Mouse (Mus musculus): ENCODE measurements around the gene a. TPM values are rescaled to one million over a fixed set of nuclear protein-coding genes. Genes with fewer than 3 reads are reported as not detected.

Gene a
- polyA plus RNA-seq, 1 experiment from 2014 or later = not detected

DNA sequence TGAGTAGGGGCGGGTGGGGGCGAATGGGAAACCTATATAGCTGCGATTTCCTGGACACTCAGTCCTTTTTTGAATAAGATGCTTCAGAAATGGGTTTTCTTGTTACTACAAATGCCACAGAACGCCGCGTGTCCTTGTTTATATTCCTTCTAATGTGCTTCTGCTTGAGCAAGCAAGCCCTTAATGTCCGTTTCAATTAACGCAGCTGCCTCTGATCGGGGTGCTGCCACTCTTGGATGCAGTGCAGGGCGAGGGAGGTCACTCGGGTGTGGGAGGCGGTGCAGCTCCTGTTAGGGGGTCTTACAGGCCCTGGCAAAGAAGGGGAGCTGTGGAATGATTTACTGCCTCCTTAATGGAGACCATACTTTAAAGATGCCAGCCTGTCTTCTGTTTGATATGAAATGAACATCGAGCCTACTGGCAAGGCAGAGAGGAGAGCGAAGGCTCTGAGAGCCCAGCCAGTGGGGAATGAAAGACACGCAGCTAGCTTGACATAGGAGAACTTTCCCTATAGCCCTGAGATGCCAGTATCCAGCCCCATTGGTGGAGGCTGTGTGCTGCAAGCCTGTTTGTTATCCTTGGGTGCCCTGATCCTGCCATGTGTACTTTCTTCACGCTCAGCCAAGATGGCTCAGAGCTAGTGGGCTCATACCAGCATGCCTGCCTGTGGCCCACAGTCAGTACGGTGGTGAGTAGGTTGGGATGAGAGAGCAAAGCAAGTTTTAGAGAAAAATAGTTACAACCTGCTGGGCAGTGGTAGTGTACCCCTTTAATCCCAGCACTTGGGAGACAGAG lies 8.1 kb upstream of the a start:
- ATAC-seq (no peak), DNase-seq (ENCODE audit: low read depth, low spot score) (no peak)
- H3K27me3 ChIP-seq = no peaks in the 10 kb centered on the region
- in situ Hi-C loops (cut with MboI; ENCODE audit: low pct_unique_long_range_greater_than_20kb) = no loop called here
- ChIA-PET POLR2A (no interaction called here), CTCF (no interaction called here)
- TF ChIP-seq CTCF (IDR thresholded peaks at IDR 0.05) = no peak

- ATAC-seq (peak; percentile 61), DNase-seq (ENCODE audit: low read depth, low spot score) (no peak)
- no peaks in the 10 kb centered on the region for H3K27me3 ChIP-seq
- in situ Hi-C loops (cut with MboI; ENCODE audit: low pct_unique_long_range_greater_than_20kb) = no loop called here
- TF ChIP-seq CTCF (IDR thresholded peaks at IDR 0.05) = no peak
- ChIA-PET CTCF (no interaction called here), POLR2A (no interaction called here)
Measured at GRCm38 (mm10) chr2:154785284-154785683, 5.9 kb upstream of the a start.

DNA sequence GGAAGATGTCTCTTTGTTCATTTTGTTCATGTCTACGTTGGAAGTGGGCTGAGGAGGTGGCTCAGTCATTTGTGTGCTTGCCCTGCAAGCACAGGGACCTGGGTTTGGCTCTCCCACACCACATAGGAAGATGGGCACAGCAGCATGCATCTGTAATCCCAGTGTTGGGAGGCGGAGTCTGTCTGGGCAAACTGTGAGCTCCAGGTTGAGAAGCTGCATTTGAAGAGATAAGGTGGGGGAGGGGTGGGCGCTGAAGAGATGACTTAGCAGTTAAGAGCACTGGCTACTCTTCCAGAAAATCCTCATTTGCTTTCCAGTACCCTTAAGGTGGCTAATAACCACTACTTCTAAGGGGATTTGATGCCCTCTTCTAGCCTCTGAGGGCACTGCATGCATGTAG lies 5.0 kb upstream of the a start:
- TF ChIP-seq CTCF (IDR thresholded peaks at IDR 0.05) = no peak
- in situ Hi-C loops (cut with MboI; ENCODE audit: low pct_unique_long_range_greater_than_20kb) = no loop called here
- H3K27me3 ChIP-seq = no peaks in the 10 kb centered on the region
- POLR2A ChIA-PET = no interaction called here
- DNase-seq (ENCODE audit: low read depth, low spot score) (no peak), ATAC-seq (no peak)
- CTCF ChIA-PET = no interaction called here

- in situ Hi-C loops (cut with MboI; ENCODE audit: low pct_unique_long_range_greater_than_20kb) = no loop called here
- CTCF ChIA-PET = no interaction called here
- ATAC-seq (no peak), DNase-seq (ENCODE audit: low read depth, low spot score) (no peak)
- no peaks in the 10 kb centered on the region for H3K27me3 ChIP-seq
- no peak for TF ChIP-seq CTCF (IDR thresholded peaks at IDR 0.05)
- POLR2A ChIA-PET = no interaction called here
Measured at GRCm38 (mm10) chr2:154786776-154787175, 4.4 kb upstream of the a start.

DNA sequence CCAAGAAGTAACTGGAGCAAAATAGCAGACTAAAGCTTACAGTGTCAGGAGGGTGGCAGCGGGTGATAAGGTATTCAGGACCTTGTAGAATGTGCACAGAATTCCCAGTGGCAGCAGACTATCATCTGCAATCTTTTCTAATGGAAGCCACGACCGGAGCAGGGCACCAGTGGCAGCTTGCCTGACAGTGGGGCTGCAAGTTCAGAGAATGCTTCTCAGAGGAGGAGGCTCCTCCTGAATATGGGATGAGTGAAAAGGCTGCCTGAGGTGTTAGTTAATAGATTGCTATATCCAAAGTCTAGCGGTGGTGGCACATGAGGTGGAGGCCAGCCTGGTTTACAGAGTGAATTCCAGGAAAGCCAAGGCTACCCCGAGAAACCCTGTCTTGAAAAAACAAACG lies 1.8 kb upstream of the a start:
- DNase-seq (ENCODE audit: low read depth, low spot score) (no peak), ATAC-seq (no peak)
- TF ChIP-seq CTCF (IDR thresholded peaks at IDR 0.05) = no peak
- ChIA-PET POLR2A (interaction anchor here (0.6 to 0.9 kb wide), 2 partner anchors 58 to 87 kb away, joined by 3 to 6 read pairs; no protein-coding TSS in a partner anchor), CTCF (interaction anchor here (0.9 to 1.0 kb wide), 2 partner anchors 8 to 21 kb away, joined by 3 read pairs; no protein-coding TSS in a partner anchor)
- in situ Hi-C loops (cut with MboI; ENCODE audit: low pct_unique_long_range_greater_than_20kb) = no loop called here
- no peaks in the 10 kb centered on the region for H3K27me3 ChIP-seq

DNA sequence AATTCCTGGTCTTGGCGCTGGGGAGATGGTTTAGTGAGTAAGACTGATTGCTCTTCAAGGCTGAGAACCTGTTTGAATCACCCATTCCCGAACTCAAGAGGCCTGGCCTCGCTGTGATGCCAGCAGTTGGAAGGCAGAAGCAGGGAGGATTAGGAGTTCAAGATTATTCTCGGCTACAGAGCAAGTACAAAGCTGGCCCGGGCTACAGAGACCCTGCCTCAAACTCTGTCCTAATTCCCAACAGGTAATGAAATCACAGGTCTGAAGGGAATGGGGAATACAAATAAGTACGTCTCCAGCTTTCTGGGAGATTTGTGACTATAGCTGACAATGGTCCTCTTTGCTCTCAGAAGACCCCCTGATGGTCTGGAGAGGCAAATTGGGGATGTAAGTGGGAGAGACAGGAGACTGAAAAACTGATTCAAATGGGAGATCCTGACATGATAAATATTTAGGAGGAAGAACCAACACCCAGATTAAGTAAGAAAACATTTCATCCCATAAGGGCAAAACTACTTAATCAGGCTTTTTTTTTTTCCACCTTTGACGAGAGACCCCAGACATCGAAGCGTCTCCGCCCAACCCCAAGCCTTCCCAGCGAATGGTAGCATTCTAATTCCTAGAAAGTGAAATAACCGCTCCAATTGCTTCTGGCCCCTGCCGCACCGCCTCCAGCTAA lies 1.1 kb upstream of the a start:
- DNase-seq (ENCODE audit: low read depth, low spot score) = no peak
- CTCF ChIA-PET = interaction anchor here (1.0 kb wide), 1 partner anchor 9 kb away, joined by 3 read pairs; no protein-coding TSS in a partner anchor
- no peak for TF ChIP-seq CTCF (IDR thresholded peaks at IDR 0.05)

DNA sequence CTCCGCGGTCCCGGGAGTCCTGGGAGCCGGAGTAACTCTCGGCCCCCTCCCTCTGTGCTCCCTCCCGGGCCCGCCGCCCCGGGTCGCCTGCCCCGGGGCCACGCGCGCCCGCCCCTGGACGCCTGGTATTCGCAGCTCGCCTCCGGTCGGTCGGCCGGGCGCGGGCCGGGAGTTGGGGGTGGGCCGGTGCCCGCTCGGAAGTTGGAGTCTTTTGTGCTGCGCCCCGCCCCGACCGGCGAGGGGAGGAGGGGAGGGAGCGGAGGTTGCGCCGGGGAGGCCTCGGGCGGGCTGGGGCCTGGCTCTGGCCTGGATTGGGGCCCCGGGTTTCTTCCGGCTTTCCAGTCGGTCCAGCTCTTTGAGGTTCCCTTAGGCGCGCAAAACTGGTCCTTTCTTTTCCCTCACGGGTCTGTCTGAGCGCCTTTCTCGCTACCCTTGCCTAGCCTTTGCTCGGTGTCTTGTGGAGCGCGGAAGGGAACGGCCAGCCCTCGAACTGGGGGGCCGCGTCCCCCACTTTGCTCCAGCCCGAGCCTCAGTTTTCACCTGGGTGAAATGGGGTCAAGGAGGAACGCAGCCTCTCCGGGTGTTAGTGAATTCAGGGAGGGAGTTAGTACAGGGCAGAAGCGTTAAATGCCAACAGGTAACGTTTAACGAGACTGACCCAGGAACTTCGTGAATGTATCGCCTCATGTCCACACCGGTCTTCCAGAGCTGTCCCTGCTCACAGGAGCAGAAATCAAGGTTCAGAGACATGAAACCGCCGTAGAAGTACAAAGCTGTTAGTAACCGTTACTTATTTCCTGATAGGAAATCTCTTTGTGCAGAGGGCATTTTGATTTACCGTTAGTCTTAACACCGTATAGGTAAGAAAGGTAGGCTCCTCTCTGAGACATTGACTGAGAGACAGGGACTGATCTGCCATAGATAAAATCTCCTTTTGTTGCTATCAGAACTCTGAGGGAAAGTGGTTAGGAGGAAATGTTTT lies 750 bp downstream of the a start:
- DNase-seq (ENCODE audit: low read depth, low spot score) (no peak), ATAC-seq (peak; percentile 40)
- ChIA-PET CTCF (interaction anchor here (1.4 to 2.8 kb wide), 3 partner anchors 26 to 79 kb away, joined by 4 to 10 read pairs (median 6); no protein-coding TSS in a partner anchor), POLR2A (interaction anchor here (0.5 to 1.2 kb wide), 3 partner anchors 53 to 76 kb away, joined by 3 to 6 read pairs (median 3); no protein-coding TSS in a partner anchor)
- in situ Hi-C loops (cut with MboI; ENCODE audit: low pct_unique_long_range_greater_than_20kb) = no loop called here
- no peaks in the 10 kb centered on the region for H3K27me3 ChIP-seq
- TF ChIP-seq CTCF (IDR thresholded peaks at IDR 0.05) = no peak

More for the DNA sequence above, 1.1 kb upstream of the a start:
- POLR2A ChIA-PET = interaction anchor here (0.6 to 1.3 kb wide), 5 partner anchors 19 to 1728 kb away, joined by 3 to 6 read pairs (median 4); no protein-coding TSS in a partner anchor
- no peaks in the 10 kb centered on the region for H3K27me3 ChIP-seq
- no peak for ATAC-seq
- in situ Hi-C loops (cut with MboI; ENCODE audit: low pct_unique_long_range_greater_than_20kb) = no loop called here

- DNase-seq (ENCODE audit: low read depth, low spot score) (no peak), ATAC-seq (no peak)
- ChIA-PET CTCF (interaction anchor here (0.9 to 1.2 kb wide), 3 partner anchors 8 to 17 kb away, joined by 4 read pairs; no protein-coding TSS in a partner anchor), POLR2A (no interaction called here)
- no peaks in the 10 kb centered on the region for H3K27me3 ChIP-seq
- no peak for TF ChIP-seq CTCF (IDR thresholded peaks at IDR 0.05)
- in situ Hi-C loops (cut with MboI; ENCODE audit: low pct_unique_long_range_greater_than_20kb) = no loop called here
Measured at GRCm38 (mm10) chr2:154803372-154803771, 12.2 kb downstream of the a start.

- TF ChIP-seq CTCF (IDR thresholded peaks at IDR 0.05) = no peak
- in situ Hi-C loops (cut with MboI; ENCODE audit: low pct_unique_long_range_greater_than_20kb) = no loop called here
- no peak for DNase-seq (ENCODE audit: low read depth, low spot score)
- ATAC-seq = no peak
- CTCF ChIA-PET = interaction anchor here (0.9 to 1.2 kb wide), 3 partner anchors 8 to 16 kb away, joined by 4 read pairs; no protein-coding TSS in a partner anchor
- POLR2A ChIA-PET = interaction anchor here (1.1 kb wide), 1 partner anchor 47 kb away, joined by 4 read pairs; no protein-coding TSS in a partner anchor
- H3K27me3 ChIP-seq = no peaks in the 10 kb centered on the region
Measured at GRCm38 (mm10) chr2:154803845-154804244, 12.6 kb downstream of the a start.

DNA sequence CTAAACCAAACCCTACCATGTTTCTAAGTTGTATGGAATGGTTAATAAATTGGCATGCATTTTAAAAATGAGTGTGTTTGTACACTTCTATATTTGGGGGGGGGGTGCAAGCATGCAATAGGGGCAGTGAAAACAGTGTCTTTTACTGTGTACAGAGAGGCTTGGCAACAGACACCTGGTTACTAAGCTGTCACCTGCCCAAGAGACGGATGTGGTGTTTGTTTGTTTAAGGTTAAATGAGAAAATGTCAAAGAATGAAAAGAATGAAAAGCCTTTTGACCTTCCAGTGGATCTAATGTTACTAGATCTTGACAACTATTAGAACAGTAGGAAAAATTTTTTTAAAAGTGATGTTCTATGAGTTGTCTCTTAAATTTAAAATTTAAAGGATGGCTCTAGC lies 16.5 kb downstream of the a start:
- ChIA-PET POLR2A (no interaction called here), CTCF (no interaction called here)
- H3K27me3 ChIP-seq = no peaks in the 10 kb centered on the region
- DNase-seq (ENCODE audit: low read depth, low spot score) (no peak), ATAC-seq (no peak)
- in situ Hi-C loops (cut with MboI; ENCODE audit: low pct_unique_long_range_greater_than_20kb) = no loop called here
- TF ChIP-seq CTCF (IDR thresholded peaks at IDR 0.05) = no peak

Data from Patski (cell line).